Mouse (Mus musculus): ENCODE results near the gene Dcdc2b.

DNA sequence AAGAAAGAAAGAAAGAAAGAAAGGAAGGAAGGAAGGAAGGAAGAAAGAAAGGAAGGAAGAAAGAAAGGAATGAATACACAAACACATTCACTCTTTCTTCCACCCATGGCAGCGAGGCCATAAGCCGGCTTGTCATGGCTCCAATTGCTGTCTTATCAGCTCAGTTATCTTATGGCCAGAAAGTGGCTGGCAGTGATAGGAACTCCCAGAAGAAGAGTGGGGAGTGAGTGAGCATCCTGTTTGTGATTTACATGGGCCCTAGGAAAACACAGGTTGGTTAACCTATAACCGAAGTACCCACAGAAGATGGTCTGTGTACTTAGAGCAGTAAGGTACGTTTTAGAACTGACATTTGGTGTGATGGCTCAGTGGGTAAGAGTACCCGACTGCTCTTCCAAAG lies 52.9 kb downstream of the Dcdc2b start:
- TF ChIP-seq CTCF (IDR thresholded peaks at IDR 0.05; ENCODE audit: borderline replicate concordance, insufficient read depth, low read depth, low read length) (no peak), POLR2A (IDR thresholded peaks at IDR 0.05; ENCODE audit: borderline replicate concordance, insufficient read depth, low read length) (no peak)

All from cerebellum, adult 2 months (tissue).